Mouse (Mus musculus): ENCODE measurements at regions not wholly inside any gene's neighbourhood (a gene's known extent, or its start where the extent isn't known, plus 50 kb on each side); places are given as distances from the start of the nearest gene placed in this dataset.

- no peak for DNase-seq (ENCODE audit: low spot score in 2 of 2)
- TF ChIP-seq CTCF (conservative IDR thresholded peaks at IDR 0.05) = no peak
- H3K4me3 ChIP-seq = no peak overlapping the region
These were observed 75.0 kb downstream of the Lbh start for GRCm38 (mm10) chr17:72993134-72993533.

GRCm38 (mm10) chr17:72993626-72994025 lies 75.5 kb downstream of the Lbh start:
- H3K4me3 ChIP-seq = no peak overlapping the region

More at GRCm38 (mm10) chr17:72993134-72993533, 75.0 kb downstream of the Lbh start:
- no peak overlapping the region for H3K27ac ChIP-seq

GRCm38 (mm10) chr17:72996539-72996938 lies 78.4 kb downstream of the Lbh start:
- H3K27ac ChIP-seq = no peak overlapping the region
- no peak overlapping the region for H3K4me3 ChIP-seq
- no peak for TF ChIP-seq CTCF (conservative IDR thresholded peaks at IDR 0.05)
- no peak for DNase-seq (ENCODE audit: low spot score in 2 of 2)

More at GRCm38 (mm10) chr17:72993626-72994025, 75.5 kb downstream of the Lbh start:
- TF ChIP-seq CTCF (conservative IDR thresholded peaks at IDR 0.05) = no peak
- H3K27ac ChIP-seq = no peak overlapping the region
- no peak for DNase-seq (ENCODE audit: low spot score in 2 of 2)

GRCm38 (mm10) chr17:72997301-72997921 lies 79.3 kb downstream of the Lbh start:
- Histone ChIP-seq H3K4me3 (no peak overlapping the region), H3K27ac (peak overlapping the region; percentile 19; the same call in 1 of the 2 replicates)
- TF ChIP-seq CTCF (conservative IDR thresholded peaks at IDR 0.05) = no peak
- DNase-seq (ENCODE audit: low spot score in 2 of 2) = no peak

GRCm38 (mm10) chr17:73005100-73005499 lies 87.0 kb downstream of the Lbh start:
- no peak overlapping the region for H3K4me3 ChIP-seq
- DNase-seq (ENCODE audit: low spot score in 2 of 2) = no peak
- no peak for TF ChIP-seq CTCF (conservative IDR thresholded peaks at IDR 0.05)
- H3K27ac ChIP-seq = no peak overlapping the region

GRCm38 (mm10) chr17:73008901-73009300 lies 90.8 kb downstream of the Lbh start:
- Histone ChIP-seq H3K27ac (no peak overlapping the region), H3K4me3 (no peak overlapping the region)
- TF ChIP-seq CTCF (conservative IDR thresholded peaks at IDR 0.05) = peak; percentile 88
- peak; percentile 14 to 43 for DNase-seq (ENCODE audit: low spot score in 2 of 2)

GRCm38 (mm10) chr17:73009962-73010361 lies 91.9 kb downstream of the Lbh start:
- TF ChIP-seq CTCF (conservative IDR thresholded peaks at IDR 0.05) = no peak
- H3K4me3 ChIP-seq = no peak overlapping the region

GRCm38 (mm10) chr17:73012356-73012755 lies 94.3 kb downstream of the Lbh start:
- no peak for TF ChIP-seq CTCF (conservative IDR thresholded peaks at IDR 0.05)
- Histone ChIP-seq H3K27ac (no peak overlapping the region), H3K4me3 (no peak overlapping the region)
- DNase-seq (ENCODE audit: low spot score in 2 of 2) = no peak

More at GRCm38 (mm10) chr17:73009962-73010361, 91.9 kb downstream of the Lbh start:
- no peak for DNase-seq (ENCODE audit: low spot score in 2 of 2)
- no peak overlapping the region for H3K27ac ChIP-seq

- no peak for TF ChIP-seq CTCF (conservative IDR thresholded peaks at IDR 0.05)
- DNase-seq (ENCODE audit: low spot score in 2 of 2) = no peak
- H3K27ac ChIP-seq = no peak overlapping the region
- H3K4me3 ChIP-seq = no peak overlapping the region
These were observed 94.8 kb upstream of the Lclat1 start for GRCm38 (mm10) chr17:73012954-73013353.

GRCm38 (mm10) chr17:73014090-73014853 lies 93.5 kb upstream of the Lclat1 start:
- no peak for TF ChIP-seq CTCF (conservative IDR thresholded peaks at IDR 0.05)
- H3K4me3 ChIP-seq = no peak overlapping the region
- H3K27ac ChIP-seq = no peak overlapping the region
- no peak for DNase-seq (ENCODE audit: low spot score in 2 of 2)

- H3K27ac ChIP-seq = no peak overlapping the region
- no peak for TF ChIP-seq CTCF (conservative IDR thresholded peaks at IDR 0.05)
- DNase-seq (ENCODE audit: low spot score in 2 of 2) = no peak
- H3K4me3 ChIP-seq = no peak overlapping the region
These were observed 90.6 kb upstream of the Lclat1 start for GRCm38 (mm10) chr17:73017173-73017572.

- TF ChIP-seq CTCF (conservative IDR thresholded peaks at IDR 0.05) = no peak
- H3K27ac ChIP-seq = no peak overlapping the region
- H3K4me3 ChIP-seq = no peak overlapping the region
- no peak for DNase-seq (ENCODE audit: low spot score in 2 of 2)
These were observed 85.1 kb upstream of the Lclat1 start for GRCm38 (mm10) chr17:73022630-73023051.

- no peak for DNase-seq (ENCODE audit: low spot score in 2 of 2)
- no peak for TF ChIP-seq CTCF (conservative IDR thresholded peaks at IDR 0.05)
- Histone ChIP-seq H3K4me3 (no peak overlapping the region), H3K27ac (no peak overlapping the region)
These were observed 84.2 kb upstream of the Lclat1 start for GRCm38 (mm10) chr17:73023362-73024107.
